Mouse (Mus musculus) limb, embryonic 14.5 days (tissue): ENCODE measurements at regions not wholly inside any gene's neighbourhood (a gene's known extent, or its start where the extent isn't known, plus 50 kb on each side); places are given as distances from the start of the nearest gene placed in this dataset.

Source experiments
- ATAC-seq: fragments of 200-750 bp; cut with Nextera tagmentation; 2 replicates; pipeline ENCODE4 v1.8.0; 2017; ENCODE audit warnings: low read depth, moderate number of reproducible peaks, moderate TSS enrichment; ENCODE audit not compliant: low FRiP score
- DNase-seq: peaks from one replicate; pipeline ENCODE4 v3.0.0-alpha.2; 2015; ENCODE audit warnings: low spot score
- H3K27ac ChIP-seq: fragments of 300-500 bp; sonication (generic); replicated peaks from 2 replicates; pipeline ENCODE4 v1.5.1; 2014; ENCODE audit warnings: low read depth, mild to moderate bottlenecking, low read length, moderate library complexity, mixed read lengths
- H3K27me3 ChIP-seq: fragments of 300-500 bp; sonication (generic); 2 replicates; pipeline ENCODE4 v1.6.1; 2014; ENCODE audit warnings: low read length, mixed read lengths; ENCODE audit not compliant: control insufficient read depth, insufficient read depth
- H3K36me3 ChIP-seq: fragments of 300-500 bp; sonication (generic); 2 replicates; pipeline ENCODE4 v1.6.1; 2014; ENCODE audit warnings: mild to moderate bottlenecking, low read length, moderate library complexity, mixed read lengths; ENCODE audit not compliant: control insufficient read depth, insufficient read depth
- H3K4me1 ChIP-seq: fragments of 300-500 bp; sonication (generic); 2 replicates; pipeline ENCODE4 v1.6.1; 2014; ENCODE audit warnings: antibody characterized with exemption, low read length, mixed read lengths; ENCODE audit not compliant: control insufficient read depth, insufficient read depth
- H3K4me2 ChIP-seq: fragments of 300-500 bp; sonication (generic); replicated peaks from 2 replicates; pipeline ENCODE4 v1.6.1; 2014; ENCODE audit warnings: low read depth, mild to moderate bottlenecking, low read length, moderate library complexity; ENCODE audit not compliant: severe bottlenecking
- H3K4me3 ChIP-seq: fragments of 300-500 bp; sonication (generic); replicated peaks from 2 replicates; pipeline ENCODE4 v1.5.1; 2014; ENCODE audit warnings: low read length
- H3K9ac ChIP-seq: fragments of 300-500 bp; sonication (generic); 2 replicates; pipeline ENCODE4 v1.6.1; 2014; ENCODE audit warnings: mild to moderate bottlenecking, low read depth, low read length, moderate library complexity; ENCODE audit not compliant: severe bottlenecking
- H3K9me3 ChIP-seq: fragments of 300-500 bp; sonication (generic); 2 replicates; pipeline ENCODE4 v1.6.1; 2016; ENCODE audit warnings: low read length; ENCODE audit not compliant: control insufficient read depth
- POLR2A ChIP-seq: fragments of 200-500 bp; IDR thresholded peaks from 2 replicates; pipeline ENCODE4 v1.8.0; 2012; ENCODE audit warnings: inconsistent platforms, mild to moderate bottlenecking, moderate library complexity, borderline replicate concordance; ENCODE audit not compliant: insufficient read depth, insufficient read length; ENCODE audit errors: extremely low read depth
- WGBS: fragments of 180-500 bp; shearing (Covaris S2); extraction: QIAGEN DNeasy Blood & Tissue Kit; methylation state at CpG from one replicate; pipeline ENCODE4 v1.1.7; 2014; 5-methylcytosine and 5-hydroxymethylcytosine counted together

DNA sequence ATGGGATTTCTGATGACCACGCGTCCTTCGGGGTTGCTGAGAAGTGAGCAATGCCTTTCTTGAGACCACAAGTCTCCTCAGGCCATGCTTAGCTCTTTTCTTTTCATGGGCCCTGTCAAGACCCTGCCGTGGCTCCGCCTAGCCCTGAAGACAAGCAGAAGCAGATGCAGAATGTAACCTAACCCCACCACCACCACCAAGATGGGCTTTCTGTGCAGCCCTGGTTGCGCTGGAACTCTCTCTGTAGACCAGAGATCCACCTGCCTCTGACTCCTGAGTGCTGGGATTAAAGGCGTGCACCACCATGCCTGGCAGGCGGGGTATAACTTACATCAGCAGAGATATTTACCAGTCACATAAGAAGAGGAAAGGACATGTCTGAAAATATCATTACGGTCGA lies 199.4 kb upstream of the Mphosph6 start:
- H3K4me3 ChIP-seq, result no peak overlapping the region
- H3K4me1 ChIP-seq, result no peaks in the 10 kb centered on the region
- no peak overlapping the region for H3K27ac ChIP-seq
- H3K36me3 ChIP-seq, result no peaks in the 10 kb centered on the region
- DNase-seq (no peak), ATAC-seq (no peak)
- TF ChIP-seq POLR2A, result no peak
- no peak overlapping the region for H3K9ac ChIP-seq
- 66% methylated on average over 10 of the region's 10 CpGs for WGBS
- no peaks in the 10 kb centered on the region for H3K9me3 ChIP-seq
- no peak overlapping the region for H3K4me2 ChIP-seq
- H3K27me3 ChIP-seq, result no peaks in the 10 kb centered on the region

DNA sequence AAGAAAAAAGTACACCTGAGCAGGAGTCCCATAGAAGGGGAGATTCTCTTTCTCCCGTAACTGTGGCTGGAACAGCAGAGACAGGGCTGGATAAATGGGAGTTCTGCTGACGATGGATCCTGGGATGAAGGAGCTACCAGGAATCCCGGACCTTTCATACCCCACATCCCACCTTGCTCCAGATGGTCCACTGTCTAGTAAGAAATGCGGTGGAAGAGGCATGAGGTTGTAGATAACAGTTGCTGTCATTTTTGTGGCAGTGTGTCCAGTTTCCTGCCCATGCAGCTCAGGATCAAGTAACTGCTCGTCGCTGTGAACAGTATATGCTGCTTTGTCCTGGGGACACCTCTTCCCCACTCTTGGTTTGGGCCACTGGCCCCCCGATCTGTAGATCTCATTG lies 190.1 kb upstream of the Mphosph6 start:
- Histone ChIP-seq H3K4me2 (no peak overlapping the region), H3K4me1 (no peaks in the 10 kb centered on the region), H3K36me3 (no peaks in the 10 kb centered on the region), H3K9ac (no peak overlapping the region), H3K4me3 (no peak overlapping the region), H3K27me3 (no peaks in the 10 kb centered on the region), H3K9me3 (no peaks in the 10 kb centered on the region), H3K27ac (no peak overlapping the region)
- TF ChIP-seq POLR2A, result no peak
- WGBS, result 83% methylated on average over 7 of the region's 7 CpGs
- ATAC-seq (no peak), DNase-seq (no peak)

DNA sequence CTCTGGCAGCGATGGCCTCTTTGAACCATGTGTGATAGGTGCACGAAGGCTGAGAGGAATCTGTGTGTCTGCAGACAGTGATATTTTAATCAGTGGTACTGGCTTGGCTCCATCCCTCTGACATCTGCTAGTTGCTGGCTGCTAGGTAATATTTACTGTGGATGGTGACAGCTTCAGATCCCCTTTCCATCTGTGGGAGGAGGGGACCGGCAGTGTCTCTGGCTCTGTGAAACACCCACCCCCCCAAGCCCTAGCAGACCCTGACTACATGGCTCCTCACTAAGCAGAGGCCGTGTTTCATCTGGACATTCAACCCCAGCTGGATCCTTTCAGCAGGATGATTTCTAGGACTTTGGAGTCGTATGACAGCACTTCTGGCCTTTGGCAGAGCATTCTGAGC lies 187.0 kb upstream of the Mphosph6 start:
- Histone ChIP-seq H3K27ac (no peak overlapping the region), H3K9ac (no peak overlapping the region), H3K4me1 (no peaks in the 10 kb centered on the region), H3K4me3 (no peak overlapping the region), H3K4me2 (no peak overlapping the region), H3K9me3 (no peaks in the 10 kb centered on the region), H3K36me3 (no peaks in the 10 kb centered on the region), H3K27me3 (no peaks in the 10 kb centered on the region)
- no peak for TF ChIP-seq POLR2A
- ATAC-seq (no peak), DNase-seq (no peak)
- 56% methylated on average over 5 of the region's 5 CpGs for WGBS

DNA sequence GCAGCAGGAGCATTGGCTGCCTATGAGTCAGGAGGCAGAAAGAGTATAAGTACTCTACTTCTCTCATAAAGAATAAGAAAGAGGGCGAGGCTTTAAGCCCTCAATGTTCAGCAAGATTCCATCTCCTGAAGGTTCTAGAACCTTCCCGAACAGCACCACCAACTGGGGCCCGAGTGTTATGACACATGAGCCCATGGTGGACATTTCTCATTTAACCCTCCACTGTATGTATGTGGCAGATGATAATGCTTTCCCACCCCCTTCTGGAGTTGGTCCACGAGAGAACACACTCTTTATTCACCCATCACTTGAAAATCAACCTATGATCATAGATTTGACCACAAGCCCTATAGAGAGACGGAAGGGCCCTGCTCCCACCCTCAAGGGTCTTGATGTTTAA lies 166.6 kb upstream of the Mphosph6 start:
- DNase-seq (no peak), ATAC-seq (no peak)
- no peaks in the 10 kb centered on the region for H3K36me3 ChIP-seq
- no peak overlapping the region for H3K4me2 ChIP-seq
- no peak for TF ChIP-seq POLR2A
- H3K9me3 ChIP-seq, result no peaks in the 10 kb centered on the region
- no peaks in the 10 kb centered on the region for H3K4me1 ChIP-seq
- no peak overlapping the region for H3K27ac ChIP-seq
- H3K4me3 ChIP-seq, result no peak overlapping the region
- no peak overlapping the region for H3K9ac ChIP-seq
- WGBS, result 92% methylated on average over 5 of the region's 5 CpGs
- H3K27me3 ChIP-seq, result no peaks in the 10 kb centered on the region

DNA sequence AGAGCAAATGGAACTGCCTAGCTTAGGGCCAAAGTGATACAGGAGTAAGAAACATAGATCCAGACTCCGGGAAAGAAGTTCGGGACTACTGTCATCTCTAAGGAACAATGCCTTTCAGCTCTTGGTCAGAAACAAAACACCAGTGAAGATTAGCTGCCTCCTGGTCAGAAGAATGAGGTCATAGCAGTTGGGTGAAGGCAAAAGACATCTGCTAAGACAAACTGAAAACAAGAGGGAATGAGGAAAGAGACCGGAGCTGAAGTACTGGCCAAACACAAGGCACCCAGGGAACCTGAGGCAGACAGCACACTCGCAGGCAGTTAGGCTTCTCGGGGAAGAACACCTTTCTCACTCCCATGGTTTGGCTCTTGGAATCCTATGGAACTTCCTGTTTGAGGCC lies 164.8 kb upstream of the Mphosph6 start:
- no peaks in the 10 kb centered on the region for H3K9me3 ChIP-seq
- H3K36me3 ChIP-seq, result no peaks in the 10 kb centered on the region
- H3K27me3 ChIP-seq, result no peaks in the 10 kb centered on the region
- no peak overlapping the region for H3K4me3 ChIP-seq
- no peak overlapping the region for H3K27ac ChIP-seq
- H3K9ac ChIP-seq, result no peak overlapping the region
- no peak for DNase-seq
- no peaks in the 10 kb centered on the region for H3K4me1 ChIP-seq
- ATAC-seq, result no peak
- no peak overlapping the region for H3K4me2 ChIP-seq
- no peak for TF ChIP-seq POLR2A
- 91% methylated on average over 5 of the region's 5 CpGs for WGBS

DNA sequence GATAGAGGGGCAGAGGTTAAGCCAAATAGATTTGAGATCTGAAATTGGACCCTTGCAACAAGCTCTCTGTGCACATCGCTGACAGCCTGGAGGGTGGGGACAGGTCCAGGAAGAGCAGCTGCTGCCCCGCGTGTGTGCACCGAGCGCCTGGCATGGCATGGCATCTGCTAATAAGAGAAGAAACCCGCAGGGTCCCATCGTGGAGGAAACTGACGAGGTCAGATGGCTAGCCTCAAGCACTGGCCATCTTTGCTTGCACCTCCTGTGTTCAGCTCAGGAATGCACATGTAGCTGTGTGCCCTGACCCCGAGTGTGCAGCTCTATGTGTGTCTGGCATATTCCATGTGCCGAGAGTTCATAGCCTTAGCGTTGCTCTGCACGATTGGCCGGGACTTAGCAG lies 161.7 kb upstream of the Mphosph6 start:
- H3K9me3 ChIP-seq, result no peaks in the 10 kb centered on the region
- no peak overlapping the region for H3K4me3 ChIP-seq
- H3K27ac ChIP-seq, result no peak overlapping the region
- no peak for TF ChIP-seq POLR2A
- H3K9ac ChIP-seq, result no peak overlapping the region
- H3K27me3 ChIP-seq, result no peaks in the 10 kb centered on the region
- 86% methylated on average over 13 of the region's 13 CpGs for WGBS
- H3K4me1 ChIP-seq, result no peaks in the 10 kb centered on the region
- ATAC-seq (no peak), DNase-seq (no peak)
- H3K36me3 ChIP-seq, result no peaks in the 10 kb centered on the region
- H3K4me2 ChIP-seq, result no peak overlapping the region
